ENCODE assay signal across 26 mouse cellular contexts in the genomic region with DNA sequence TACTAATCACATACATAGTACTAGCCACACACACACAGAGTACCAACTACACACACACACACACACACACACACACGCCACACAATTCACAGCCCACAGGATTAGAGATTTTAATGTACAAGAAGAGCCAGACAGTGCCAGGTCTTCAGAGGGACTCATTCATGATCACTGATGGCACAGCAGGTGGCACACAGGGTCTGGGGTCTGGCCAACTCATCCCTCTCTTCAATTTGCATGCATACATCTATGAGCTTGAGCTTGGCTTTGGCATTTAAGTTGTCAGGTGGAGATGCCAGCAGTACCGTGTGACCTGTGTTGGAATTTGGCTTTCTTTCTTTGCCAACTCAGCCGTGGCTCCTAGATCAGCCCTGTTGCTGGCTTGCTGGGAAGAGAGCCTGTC.
DNase-seq lines count a peak whose midpoint lies in the region; ATAC-seq and TF ChIP-seq lines count a peak whose summit lies in the region.
"Had no signal": no experiment of that assay in that cellular context is flagged by ENCODE, and none has a peak within 500 bp of the region (broad histone marks: within the 10 kb centered on the region; RNA-seq: fewer than 3 reads in every experiment).

No protein-coding gene starts in this region.

- H3K27me3 ChIP-seq in forebrain, embryonic 14.5 days (replicated peaks; ENCODE audit: control insufficient read depth, insufficient read depth, low read length) = no peaks in the 10 kb centered on the region
- H3K27me3 ChIP-seq in forebrain, embryonic 16.5 days (replicated peaks; ENCODE audit: control insufficient read depth, insufficient read depth, low read length) = no peaks in the 10 kb centered on the region
- H3K27me3 ChIP-seq in hindbrain, embryonic 15.5 days = no peaks in the 10 kb centered on the region
- H3K27me3 ChIP-seq in hindbrain, embryonic 13.5 days = peaks cover 8% of the 10 kb centered on the region
- H3K27me3 ChIP-seq: CH12.LX, Patski had no signal

- no peak overlapping the region for H3K4me2 ChIP-seq in forebrain, embryonic 14.5 days (ENCODE audit: low read length)
- no peak overlapping the region for H3K4me2 ChIP-seq in forebrain, embryonic 16.5 days (ENCODE audit: low read length)
- H3K4me2 ChIP-seq in hindbrain, embryonic 15.5 days = no peak overlapping the region
- no peak overlapping the region for H3K4me2 ChIP-seq in hindbrain, embryonic 13.5 days
- H3K4me2 ChIP-seq: embryonic facial prominence, embryonic 13.5 days; embryonic facial prominence, embryonic 15.5 days; forebrain, embryonic 13.5 days had no signal

- no peak for ATAC-seq in forebrain, embryonic 14.5 days
- no peak for ATAC-seq in forebrain, embryonic 16.5 days
- 0 out of 2 replicates have a peak, but pooled peaks have one; percentile 19 for ATAC-seq in hindbrain, embryonic 15.5 days (ENCODE audit: low FRiP score, low read depth)
- no peak for ATAC-seq in hindbrain, embryonic 13.5 days (ENCODE audit: low FRiP score)
- ATAC-seq: activated CD4-positive, CD25-positive, alpha-beta regulatory T cell, adult 4 months; CD4-positive, CD25-positive, alpha-beta regulatory T cell, adult 4 months; forebrain, embryonic 13.5 days; Patski had no signal

- peak; percentile 64 to 69 for DNase-seq in cerebellum, postnatal 10 days
- no peak for DNase-seq in cerebellum, adult 11-12 months
- DNase-seq in forebrain, embryonic 14.5 days (ENCODE audit: low spot score) = peak; percentile 52
- DNase-seq in brain, embryonic 14.5 days (ENCODE audit: low read depth) = peak; percentile 71
- DNase-seq: adrenal gland, adult 8-10 months; adrenal gland, postnatal 14 days; adrenal gland, postnatal 36 days; B cell, adult 2 months; cerebellum, adult 11 months; cerebellum, adult 2 months; cerebellum, adult 9-10 months; cerebellum, postnatal 25 days; embryo, embryonic 11 days had no signal

- no peaks in the 10 kb centered on the region for H3K4me1 ChIP-seq in forebrain, embryonic 14.5 days (ENCODE audit: control insufficient read depth, insufficient read depth, low read length)
- H3K4me1 ChIP-seq in forebrain, embryonic 16.5 days (replicated peaks; ENCODE audit: control insufficient read depth, insufficient read depth, low read length) = no peaks in the 10 kb centered on the region; the same call in 1 of the 2 replicates
- no peaks in the 10 kb centered on the region for H3K4me1 ChIP-seq in hindbrain, embryonic 15.5 days (replicated peaks)
- H3K4me1 ChIP-seq in hindbrain, embryonic 13.5 days (replicated peaks) = 0 out of 2 replicates have a peak, but pooled peaks cover 4% of the 10 kb centered on the region
- H3K4me1 ChIP-seq: embryonic facial prominence, embryonic 15.5 days had no signal

- H3K27ac ChIP-seq in forebrain, embryonic 14.5 days (ENCODE audit: low read depth, low read length) = no peak overlapping the region
- H3K27ac ChIP-seq in forebrain, embryonic 16.5 days (ENCODE audit: low read length) = no peak overlapping the region
- H3K27ac ChIP-seq in hindbrain, embryonic 15.5 days (replicated peaks) = no peak overlapping the region
- H3K27ac ChIP-seq in hindbrain, embryonic 13.5 days = no peak overlapping the region
- H3K27ac ChIP-seq: embryonic facial prominence, embryonic 13.5 days; embryonic facial prominence, embryonic 15.5 days; forebrain, embryonic 10.5 days; forebrain, embryonic 13.5 days had no signal

- no peak overlapping the region for H3K4me3 ChIP-seq in forebrain, embryonic 14.5 days (ENCODE audit: low read depth, low read length)
- no peak overlapping the region for H3K4me3 ChIP-seq in forebrain, embryonic 16.5 days (replicated peaks; ENCODE audit: low read length)
- H3K4me3 ChIP-seq in hindbrain, embryonic 15.5 days = no peak overlapping the region
- no peak overlapping the region for H3K4me3 ChIP-seq in hindbrain, embryonic 13.5 days
- H3K4me3 ChIP-seq: embryonic facial prominence, embryonic 13.5 days; embryonic facial prominence, embryonic 15.5 days; erythroblast, embryonic 14.5 days; forebrain, embryonic 10.5 days; forebrain, embryonic 13.5 days had no signal

- TF ChIP-seq POLR2A in brain, embryonic 14.5 days (IDR thresholded peaks at IDR 0.05; ENCODE audit: borderline replicate concordance, extremely low read depth, insufficient read depth, insufficient read length, poor library complexity, severe bottlenecking) = no peak

- no peak for TF ChIP-seq CTCF in brain, embryonic 14.5 days (IDR thresholded peaks at IDR 0.05; ENCODE audit: borderline replicate concordance, extremely low read depth, insufficient read depth, insufficient read length)

- H3K36me3 ChIP-seq in forebrain, embryonic 14.5 days (ENCODE audit: control insufficient read depth, insufficient read depth, low read length) = no peaks in the 10 kb centered on the region
- H3K36me3 ChIP-seq in forebrain, embryonic 16.5 days (ENCODE audit: control insufficient read depth, insufficient read depth) = no peaks in the 10 kb centered on the region
- no peaks in the 10 kb centered on the region for H3K36me3 ChIP-seq in hindbrain, embryonic 15.5 days
- no peaks in the 10 kb centered on the region for H3K36me3 ChIP-seq in hindbrain, embryonic 13.5 days
- H3K36me3 ChIP-seq: embryonic facial prominence, embryonic 13.5 days; embryonic facial prominence, embryonic 15.5 days; forebrain, embryonic 10.5 days; G1E had no signal

- no peak overlapping the region for H3K9ac ChIP-seq in forebrain, embryonic 14.5 days (ENCODE audit: low read length)
- no peak overlapping the region for H3K9ac ChIP-seq in forebrain, embryonic 16.5 days (replicated peaks; ENCODE audit: low read depth, low read length)
- H3K9ac ChIP-seq in hindbrain, embryonic 15.5 days = no peak overlapping the region
- H3K9ac ChIP-seq in hindbrain, embryonic 13.5 days = no peak overlapping the region
- H3K9ac ChIP-seq: embryonic facial prominence, embryonic 13.5 days; embryonic facial prominence, embryonic 15.5 days; forebrain, embryonic 13.5 days had no signal

- no peaks in the 10 kb centered on the region for H3K9me3 ChIP-seq in forebrain, embryonic 14.5 days (replicated peaks; ENCODE audit: control insufficient read depth, low read length)
- H3K9me3 ChIP-seq in forebrain, embryonic 16.5 days (ENCODE audit: control insufficient read depth, low read length) = no peaks in the 10 kb centered on the region
- no peaks in the 10 kb centered on the region for H3K9me3 ChIP-seq in hindbrain, embryonic 15.5 days
- H3K9me3 ChIP-seq in hindbrain, embryonic 13.5 days = no peaks in the 10 kb centered on the region
- H3K9me3 ChIP-seq: embryonic facial prominence, embryonic 15.5 days; forebrain, embryonic 10.5 days; forebrain, embryonic 13.5 days had no signal

- WGBS in forebrain, embryonic 14.5 days = 60% methylated on average over 3 of the region's 3 CpGs
- WGBS in forebrain, embryonic 16.5 days = 55% methylated on average over 3 of the region's 3 CpGs
- 71% methylated on average over 3 of the region's 3 CpGs for WGBS in hindbrain, embryonic 15.5 days
- 83% methylated on average over 3 of the region's 3 CpGs for WGBS in hindbrain, embryonic 13.5 days
